Mouse (Mus musculus) heart, postnatal 0 days (tissue): Measurements from ENCODE around the gene Bnipl.

ENCODE experiments used
- CTCF ChIP-seq: IDR thresholded peaks from 2 replicates; pipeline ENCODE4 v1.5.1; 2016; ENCODE audit warnings: antibody characterized with exemption, control low read depth, low read depth
- EP300 ChIP-seq: IDR thresholded peaks from 2 replicates; pipeline ENCODE4 v1.6.1; 2016; ENCODE audit warnings: antibody characterized with exemption, low read depth

DNA sequence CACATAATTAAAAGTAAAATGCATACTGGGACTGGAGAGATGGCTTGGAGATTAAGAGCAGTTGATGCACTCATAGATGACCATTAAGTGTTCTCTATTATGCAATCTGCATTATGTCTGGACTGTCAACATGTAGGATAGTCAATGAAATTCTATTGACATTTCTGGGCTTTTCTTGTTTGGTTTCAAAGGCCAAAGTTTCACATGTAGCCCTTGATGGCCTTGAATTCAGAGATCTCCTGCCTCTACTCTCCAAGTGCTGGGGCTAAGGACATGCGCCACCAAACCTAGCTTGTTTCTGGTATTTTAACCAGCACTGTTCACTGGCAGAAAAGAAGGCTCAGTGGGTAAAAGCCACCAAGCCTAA is 37.4 kb downstream of the Bnipl start:
- TF ChIP-seq EP300 (no peak), CTCF (no peak)
